Mouse (Mus musculus) left cerebral cortex, adult 18-20 months (tissue): ENCODE measurements around the gene Cdc42ep4. TPM values are rescaled to one million over a fixed set of nuclear protein-coding genes. Genes with fewer than 3 reads are reported as not detected.

Experiments used
- DNase-seq, 2 experiments: peaks; one replicate each; pipeline ENCODE4 v3.0.0; 2021 to 2022; ENCODE audit warnings: low spot score in 2 of 2, mixed read lengths in 1 of 2
- total RNA-seq, 2 experiments: library from RNA; stranded (reverse); gene quantifications; 2 replicates each; pipeline ENCODE4 v1.2.3; 2021

The Cdc42ep4 gene
- total RNA-seq, 2 experiments from 2014 or later: 26.6 to 28.8 TPM

GRCm38 (mm10) chr11:113752158-113752661, 529 bp upstream of the Cdc42ep4 start:
- DNase-seq: no peak

GRCm38 (mm10) chr11:113750571-113751483, 854 bp downstream of the Cdc42ep4 start:
- peak; percentile 11 to 36 for DNase-seq

GRCm38 (mm10) chr11:113749749-113750351, 1.8 kb downstream of the Cdc42ep4 start:
- no peak for DNase-seq

GRCm38 (mm10) chr11:113748797-113749521, 2.7 kb downstream of the Cdc42ep4 start:
- DNase-seq: no peak

GRCm38 (mm10) chr11:113747725-113748380, 3.8 kb downstream of the Cdc42ep4 start:
- no peak for DNase-seq

- DNase-seq: no peak
Measured at GRCm38 (mm10) chr11:113747056-113747455, 4.6 kb downstream of the Cdc42ep4 start.

GRCm38 (mm10) chr11:113745961-113746360, 5.7 kb downstream of the Cdc42ep4 start:
- no peak for DNase-seq

GRCm38 (mm10) chr11:113742998-113743397, 8.7 kb downstream of the Cdc42ep4 start:
- no peak for DNase-seq

GRCm38 (mm10) chr11:113740100-113740499, 11.6 kb downstream of the Cdc42ep4 start:
- DNase-seq: no peak

- DNase-seq: no peak
Measured at GRCm38 (mm10) chr11:113739213-113739612, 12.5 kb downstream of the Cdc42ep4 start.

- DNase-seq: no peak
Measured at GRCm38 (mm10) chr11:113737912-113738311, 13.8 kb downstream of the Cdc42ep4 start.

GRCm38 (mm10) chr11:113737553-113737854, 14.2 kb downstream of the Cdc42ep4 start:
- no peak for DNase-seq

- no peak for DNase-seq
Measured at GRCm38 (mm10) chr11:113736848-113737552, 14.7 kb downstream of the Cdc42ep4 start.

GRCm38 (mm10) chr11:113735151-113735550, 16.5 kb downstream of the Cdc42ep4 start:
- no peak for DNase-seq

- DNase-seq: no peak
Measured at GRCm38 (mm10) chr11:113733631-113734364, 17.9 kb downstream of the Cdc42ep4 start.

GRCm38 (mm10) chr11:113731945-113732612, 19.6 kb downstream of the Cdc42ep4 start:
- DNase-seq: no peak

- DNase-seq: no peak
Measured at GRCm38 (mm10) chr11:113730879-113731278, 20.8 kb downstream of the Cdc42ep4 start.

- no peak for DNase-seq
Measured at GRCm38 (mm10) chr11:113729917-113730316, 21.8 kb downstream of the Cdc42ep4 start.

- DNase-seq: no peak
Measured at GRCm38 (mm10) chr11:113729239-113729638, 22.4 kb downstream of the Cdc42ep4 start.
